In genomic region chr14:99472111-99472510, GRCm38 (mm10) we compare ENCODE assay signal across 20 mouse cellular contexts.
DNase-seq lines count a peak whose midpoint lies in the region; ATAC-seq and TF ChIP-seq lines count a peak whose summit lies in the region.
"Had no signal": no experiment of that assay in that cellular context is flagged by ENCODE, and none has a peak within 500 bp of the region (broad histone marks: within the 10 kb centered on the region; RNA-seq: fewer than 3 reads in every experiment).

No protein-coding gene starts in this region.

- peak; percentile 54 for DNase-seq in adrenal gland, adult 2 months
- no peak for DNase-seq in adrenal gland, postnatal 25 days
- DNase-seq in liver, postnatal 0 days, result peak; percentile 29
- DNase-seq in liver, embryonic 11.5 days (ENCODE audit: low spot score), result no peak
- peak; percentile 7 for DNase-seq in skeletal muscle tissue, adult 2 months (ENCODE audit: low read depth, low spot score)
- no peak for DNase-seq in thymus, postnatal 14 days
- no peak for DNase-seq in retina, postnatal 1 day
- DNase-seq: cerebellum, adult 11-12 months; gastrocnemius, postnatal 36 days; kidney, adult 11 months; left cerebral cortex, postnatal 4 days; spleen, adult 18-20 months had no signal

- 72% methylated on average over 2 of the region's 2 CpGs for WGBS in liver, postnatal 0 days (ENCODE audit: insufficient replicate concordance)
- 79% methylated on average over 2 of the region's 2 CpGs for WGBS in liver, embryonic 11.5 days
- WGBS in lung, embryonic 16.5 days, result 69% methylated on average over 2 of the region's 2 CpGs

- H3K36me3 ChIP-seq in liver, postnatal 0 days (replicated peaks; ENCODE audit: insufficient read depth, low read length), result no peaks in the 10 kb centered on the region
- no peaks in the 10 kb centered on the region for H3K36me3 ChIP-seq in liver, embryonic 11.5 days (ENCODE audit: control insufficient read depth, insufficient read depth, low read length)
- H3K36me3 ChIP-seq in lung, embryonic 16.5 days (ENCODE audit: control insufficient read depth, insufficient read depth, low read length), result no peaks in the 10 kb centered on the region
- H3K36me3 ChIP-seq: embryonic facial prominence, embryonic 12.5 days; forebrain, embryonic 10.5 days; heart, embryonic 12.5 days; hindbrain, embryonic 15.5 days; liver, embryonic 15.5 days had no signal

- no peaks in the 10 kb centered on the region for H3K9me3 ChIP-seq in liver, postnatal 0 days (ENCODE audit: low read length)
- H3K9me3 ChIP-seq in liver, embryonic 11.5 days (ENCODE audit: control insufficient read depth, low read length), result no peaks in the 10 kb centered on the region
- H3K9me3 ChIP-seq in lung, embryonic 16.5 days (ENCODE audit: control insufficient read depth, low read length), result no peaks in the 10 kb centered on the region
- H3K9me3 ChIP-seq: embryonic facial prominence, embryonic 12.5 days; forebrain, embryonic 10.5 days; hindbrain, embryonic 15.5 days; liver, embryonic 15.5 days had no signal

- TF ChIP-seq EP300 in liver, postnatal 0 days (IDR thresholded peaks at IDR 0.05; ENCODE audit: low read depth), result no peak

- no peak overlapping the region for H3K9ac ChIP-seq in liver, postnatal 0 days (replicated peaks)
- H3K9ac ChIP-seq in liver, embryonic 11.5 days (ENCODE audit: low read depth, low read length), result no peak overlapping the region
- no peak overlapping the region for H3K9ac ChIP-seq in lung, embryonic 16.5 days (ENCODE audit: low read length)
- H3K9ac ChIP-seq: embryonic facial prominence, embryonic 12.5 days; heart, embryonic 12.5 days; hindbrain, embryonic 15.5 days; liver, embryonic 15.5 days had no signal

- H3K4me3 ChIP-seq in liver, postnatal 0 days (ENCODE audit: low read depth, low read length), result no peak overlapping the region
- no peak overlapping the region for H3K4me3 ChIP-seq in liver, embryonic 11.5 days (ENCODE audit: low read depth, low read length)
- no peak overlapping the region for H3K4me3 ChIP-seq in lung, embryonic 16.5 days (ENCODE audit: low read length)
- H3K4me3 ChIP-seq: embryonic facial prominence, embryonic 12.5 days; forebrain, embryonic 10.5 days; heart, embryonic 12.5 days; hindbrain, embryonic 15.5 days; liver, embryonic 15.5 days had no signal

- peak overlapping the region; percentile 9; the same call in 1 of the 2 replicates for H3K4me2 ChIP-seq in liver, postnatal 0 days (ENCODE audit: low read depth, low read length)
- no peak overlapping the region for H3K4me2 ChIP-seq in liver, embryonic 11.5 days
- H3K4me2 ChIP-seq in lung, embryonic 16.5 days (ENCODE audit: low read depth, low read length), result no peak overlapping the region
- H3K4me2 ChIP-seq: embryonic facial prominence, embryonic 12.5 days; heart, embryonic 12.5 days; hindbrain, embryonic 15.5 days; liver, embryonic 15.5 days had no signal

- H3K27me3 ChIP-seq in liver, postnatal 0 days (ENCODE audit: insufficient read depth, low read length), result no peaks in the 10 kb centered on the region
- H3K27me3 ChIP-seq in liver, embryonic 11.5 days (replicated peaks; ENCODE audit: control insufficient read depth, insufficient read depth, low read length), result no peaks in the 10 kb centered on the region
- H3K27me3 ChIP-seq in lung, embryonic 16.5 days (ENCODE audit: control insufficient read depth, insufficient read depth, low read depth, low read length), result no peaks in the 10 kb centered on the region
- H3K27me3 ChIP-seq: CH12.LX; embryonic facial prominence, embryonic 12.5 days; heart, embryonic 12.5 days; hindbrain, embryonic 15.5 days; liver, embryonic 15.5 days had no signal

- peak; percentile 49 for ATAC-seq in liver, postnatal 0 days
- no peak for ATAC-seq in liver, embryonic 11.5 days (replicated peaks; ENCODE audit: low FRiP score)
- peak; percentile 59; the same call in 1 of the 2 replicates for ATAC-seq in lung, embryonic 16.5 days (ENCODE audit: low read depth)

- no peak overlapping the region for H3K27ac ChIP-seq in liver, postnatal 0 days (ENCODE audit: low read depth)
- H3K27ac ChIP-seq in liver, embryonic 11.5 days (ENCODE audit: low read depth, low read length), result no peak overlapping the region
- no peak overlapping the region for H3K27ac ChIP-seq in lung, embryonic 16.5 days (ENCODE audit: low read length)
- H3K27ac ChIP-seq: embryonic facial prominence, embryonic 12.5 days; forebrain, embryonic 10.5 days; hindbrain, embryonic 15.5 days; kidney, postnatal 0 days; liver, embryonic 15.5 days had no signal

- H3K4me1 ChIP-seq in liver, postnatal 0 days (ENCODE audit: insufficient read depth), result no peaks in the 10 kb centered on the region
- no peaks in the 10 kb centered on the region for H3K4me1 ChIP-seq in liver, embryonic 11.5 days (replicated peaks; ENCODE audit: control insufficient read depth, insufficient read depth, low read length)
- H3K4me1 ChIP-seq in lung, embryonic 16.5 days (replicated peaks; ENCODE audit: control insufficient read depth, insufficient read depth, low read length), result no peaks in the 10 kb centered on the region
- H3K4me1 ChIP-seq: embryonic facial prominence, embryonic 12.5 days; forebrain, embryonic 10.5 days; heart, embryonic 12.5 days; hindbrain, embryonic 15.5 days; liver, embryonic 15.5 days had no signal

- TF ChIP-seq CTCF in liver, postnatal 0 days (IDR thresholded peaks at IDR 0.05; ENCODE audit: low read depth), result no peak

Comparison
In these comparisons a context has a peak if more than half of its experiments do, and no peak if none do; other contexts are left out.
1. DNase-seq: peak in adrenal gland, adult 2 months (single experiment), liver, postnatal 0 days (single experiment) and skeletal muscle tissue, adult 2 months (single experiment); none in adrenal gland, postnatal 25 days (single experiment), liver, embryonic 11.5 days (single experiment), thymus, postnatal 14 days (single experiment) and retina, postnatal 1 day (single experiment).